Mouse (Mus musculus): ENCODE measurements around the gene Nckipsd. TPM values are rescaled to one million over a fixed set of nuclear protein-coding genes. Genes with fewer than 3 reads are reported as not detected.
A peak's percentile ranks its signal among the peaks of the same experiment; 100 is the strongest.

The Nckipsd gene
- polyA plus RNA-seq, 1 experiment from 2014 or later: 14.4 TPM

- H3K9me3 ChIP-seq (ENCODE audit: low read depth, low read length): no peaks in the 10 kb centered on the region
- ATAC-seq (ENCODE audit: insufficient read depth) (no peak), DNase-seq (peak; percentile 8)
- peaks cover 19% of the 10 kb centered on the region; the same call in 1 of the 2 replicates for H3K36me3 ChIP-seq (ENCODE audit: insufficient read depth)
- peak overlapping the region; percentile 28; the same call in 1 of the 2 replicates for H3K9ac ChIP-seq
- TF ChIP-seq CTCF (IDR thresholded peaks at IDR 0.05; ENCODE audit: low read depth): no peak
- no peak overlapping the region for H3K4me3 ChIP-seq (ENCODE audit: low read depth, low read length)
- H3K4me2 ChIP-seq: peak overlapping the region; percentile 91
- H3K27ac ChIP-seq (ENCODE audit: low read depth): no peak overlapping the region; the same call in 1 of the 2 replicates
- WGBS: 45% methylated on average over 5 of the region's 5 CpGs
- no peaks in the 10 kb centered on the region for H3K27me3 ChIP-seq (ENCODE audit: insufficient read depth, low read length)
- peaks cover 7% of the 10 kb centered on the region; the same call in 1 of the 2 replicates for H3K4me1 ChIP-seq (ENCODE audit: insufficient read depth)
These were observed 47.2 kb downstream of the Nckipsd start for GRCm38 (mm10) chr9:108855335-108855734.

GRCm38 (mm10) chr9:108858792-108859527 is 50.8 kb downstream of the Nckipsd start:
- DNase-seq (no peak), ATAC-seq (ENCODE audit: insufficient read depth) (no peak)
- Histone ChIP-seq H3K36me3 (ENCODE audit: insufficient read depth) (peaks cover 24% of the 10 kb centered on the region; the same call in 1 of the 2 replicates), H3K4me2 (no peak overlapping the region), H3K9me3 (ENCODE audit: low read depth, low read length) (no peaks in the 10 kb centered on the region), H3K27ac (ENCODE audit: low read depth) (no peak overlapping the region), H3K27me3 (ENCODE audit: insufficient read depth, low read length) (no peaks in the 10 kb centered on the region), H3K4me1 (ENCODE audit: insufficient read depth) (peaks cover 7% of the 10 kb centered on the region; the same call in 1 of the 2 replicates), H3K4me3 (ENCODE audit: low read depth, low read length) (no peak overlapping the region), H3K9ac (no peak overlapping the region)
- no peak for TF ChIP-seq CTCF (IDR thresholded peaks at IDR 0.05; ENCODE audit: low read depth)
- 60% methylated on average over 8 of the region's 8 CpGs for WGBS

Small RNA genes lying within 50 kb of the gene (microRNA-seq; reads per million reads assigned to microRNA genes)
- not detected for gene Gm23156 (ENCODE audit: borderline number of aligned reads)

Other genes starting within 250 kb of the Nckipsd start
- gene Impdh2, start 248.1 kb upstream of the Nckipsd start, polyA plus RNA-seq (2014; fragmentation: Nextera tagmentation; extraction: Ambion mirVana): 199 and 202 TPM in 2 replicates
- gene Ndufaf3, start 240.9 kb upstream of the Nckipsd start, polyA plus RNA-seq (2014; fragmentation: Nextera tagmentation; extraction: Ambion mirVana): 39.7 and 46.9 TPM in 2 replicates
- 112 and 127 TPM in 2 replicates for gene Dalrd3, start 238.5 kb upstream of the Nckipsd start, polyA plus RNA-seq (2014; fragmentation: Nextera tagmentation; extraction: Ambion mirVana)
- gene Wdr6, start 229.6 kb upstream of the Nckipsd start, polyA plus RNA-seq (2014; fragmentation: Nextera tagmentation; extraction: Ambion mirVana): 106 and 117 TPM in 2 replicates
- 5.7 and 6.1 TPM in 2 replicates for gene P4htm, start 210.7 kb upstream of the Nckipsd start, polyA plus RNA-seq (2014; fragmentation: Nextera tagmentation; extraction: Ambion mirVana)
- 41.6 and 44.9 TPM in 2 replicates for gene Arih2, start 159.0 kb upstream of the Nckipsd start, polyA plus RNA-seq (2014; fragmentation: Nextera tagmentation; extraction: Ambion mirVana)
- 27.6 and 29.6 TPM in 2 replicates for gene Slc25a20, start 146.3 kb upstream of the Nckipsd start, polyA plus RNA-seq (2014; fragmentation: Nextera tagmentation; extraction: Ambion mirVana)
- 35.0 and 38.1 TPM in 2 replicates for gene Prkar2a, start 119.1 kb upstream of the Nckipsd start, polyA plus RNA-seq (2014; fragmentation: Nextera tagmentation; extraction: Ambion mirVana)
- 88.1 and 90.4 TPM in 2 replicates for gene Ip6k2, start 24.6 kb upstream of the Nckipsd start, polyA plus RNA-seq (2014; fragmentation: Nextera tagmentation; extraction: Ambion mirVana)
- 0.14 and 0.17 TPM in 2 replicates for gene Celsr3, start 18.0 kb downstream of the Nckipsd start, polyA plus RNA-seq (2014; fragmentation: Nextera tagmentation; extraction: Ambion mirVana)
- 10.7 and 12.0 TPM in 2 replicates for gene Slc26a6, start 44.9 kb downstream of the Nckipsd start, polyA plus RNA-seq (2014; fragmentation: Nextera tagmentation; extraction: Ambion mirVana)
- not detected in 2 replicates for gene Tmem89, start 106.3 kb downstream of the Nckipsd start, polyA plus RNA-seq (2014; fragmentation: Nextera tagmentation; extraction: Ambion mirVana)
- gene Uqcrc1, start 128.3 kb downstream of the Nckipsd start, polyA plus RNA-seq (2014; fragmentation: Nextera tagmentation; extraction: Ambion mirVana): 446 and 454 TPM in 2 replicates
- gene Col7a1, start 145.2 kb downstream of the Nckipsd start, polyA plus RNA-seq (2014; fragmentation: Nextera tagmentation; extraction: Ambion mirVana): 1.7 and 2.1 TPM in 2 replicates
- not detected in 2 replicates for gene Ucn2, start 177.6 kb downstream of the Nckipsd start, polyA plus RNA-seq (2014; fragmentation: Nextera tagmentation; extraction: Ambion mirVana)
- 7.6 and 9.7 TPM in 2 replicates for gene Pfkfb4, start 183.4 kb downstream of the Nckipsd start, polyA plus RNA-seq (2014; fragmentation: Nextera tagmentation; extraction: Ambion mirVana)
- gene Shisa5, start 230.2 kb downstream of the Nckipsd start, polyA plus RNA-seq (2014; fragmentation: Nextera tagmentation; extraction: Ambion mirVana): 56.6 and 61.0 TPM in 2 replicates

Data from lung, embryonic 14.5 days (tissue).